Mouse (Mus musculus): ENCODE results near the gene Prcp. TPM values are rescaled to one million over a fixed set of nuclear protein-coding genes. Genes with fewer than 3 reads are reported as not detected.
A peak's percentile ranks its signal among the peaks of the same experiment; 100 is the strongest.

The Prcp gene
- total RNA-seq (2021) = 10 to 100 TPM; 32.0 to 32.1 TPM
- long read RNA-seq, experiment 1, transcript Prcp-201 (9 exons, 2,967 nt) = major isoform, 31 of 34 reads
- long read RNA-seq, experiment 1, partial matches to known transcripts = 1 of 34 reads
- long read RNA-seq, experiment 1, other reads (novel, unspliced or antisense) = 2 of 34 reads
- long read RNA-seq, experiment 2, transcript Prcp-201 (9 exons, 2,967 nt) = major isoform, 36 of 45 reads
- long read RNA-seq, experiment 2, partial matches to known transcripts = 8 of 45 reads
- long read RNA-seq, experiment 2, other reads (novel, unspliced or antisense) = 0 of 45 reads

GRCm38 (mm10) chr7:92874116-92874675, at the start of gene Prcp, which contains the start of gene Ddias:
Gene Prcp (plus strand): TSS chr7:92874470.
Gene Ddias (minus strand): TSS chr7:92874247.
- peak; percentile 88 to 96 for DNase-seq (ENCODE audit: low spot score in 2 of 2)

- no peak for DNase-seq (ENCODE audit: low spot score in 2 of 2)
Measured at GRCm38 (mm10) chr7:92826248-92826647, 48.0 kb upstream of the Prcp start.

GRCm38 (mm10) chr7:92827981-92828380, 46.3 kb upstream of the Prcp start:
- no peak for DNase-seq (ENCODE audit: low spot score in 2 of 2)

- no peak for DNase-seq (ENCODE audit: low spot score in 2 of 2)
Measured at GRCm38 (mm10) chr7:92832395-92832794, 41.9 kb upstream of the Prcp start.

GRCm38 (mm10) chr7:92834391-92834790, 39.9 kb upstream of the Prcp start:
- no peak for DNase-seq (ENCODE audit: low spot score in 2 of 2)

- no peak for DNase-seq (ENCODE audit: low spot score in 2 of 2)
Measured at GRCm38 (mm10) chr7:92836447-92836846, 37.8 kb upstream of the Prcp start.

- DNase-seq (ENCODE audit: low spot score in 2 of 2) = no peak
Measured at GRCm38 (mm10) chr7:92837226-92837625, 37.0 kb upstream of the Prcp start.

GRCm38 (mm10) chr7:92837907-92838306, 36.4 kb upstream of the Prcp start:
- DNase-seq (ENCODE audit: low spot score in 2 of 2) = no peak

- DNase-seq (ENCODE audit: low spot score in 2 of 2) = no peak
Measured at GRCm38 (mm10) chr7:92842254-92842653, 32.0 kb upstream of the Prcp start.

- DNase-seq (ENCODE audit: low spot score in 2 of 2) = no peak
Measured at GRCm38 (mm10) chr7:92848246-92848645, 26.0 kb upstream of the Prcp start.

GRCm38 (mm10) chr7:92866526-92866925, 7.7 kb upstream of the Prcp start:
- DNase-seq (ENCODE audit: low spot score in 2 of 2) = no peak

- no peak for DNase-seq (ENCODE audit: low spot score in 2 of 2)
Measured at GRCm38 (mm10) chr7:92870161-92870560, 4.1 kb upstream of the Prcp start.

GRCm38 (mm10) chr7:92871596-92871995, 2.7 kb upstream of the Prcp start:
- no peak for DNase-seq (ENCODE audit: low spot score in 2 of 2)

- DNase-seq (ENCODE audit: low spot score in 2 of 2) = peak; percentile 50 to 82
Measured at GRCm38 (mm10) chr7:92874761-92875408, 615 bp downstream of the Prcp start.

- DNase-seq (ENCODE audit: low spot score in 2 of 2) = no peak
Measured at GRCm38 (mm10) chr7:92876066-92876465, 1.8 kb downstream of the Prcp start.

GRCm38 (mm10) chr7:92876538-92876937, 2.3 kb downstream of the Prcp start:
- DNase-seq (ENCODE audit: low spot score in 2 of 2) = no peak

- no peak for DNase-seq (ENCODE audit: low spot score in 2 of 2)
Measured at GRCm38 (mm10) chr7:92878575-92879285, 4.5 kb downstream of the Prcp start.

- no peak for DNase-seq (ENCODE audit: low spot score in 2 of 2)
Measured at GRCm38 (mm10) chr7:92883850-92884716, 9.8 kb downstream of the Prcp start.

- DNase-seq (ENCODE audit: low spot score in 2 of 2) = no peak
Measured at GRCm38 (mm10) chr7:92884998-92885660, 10.9 kb downstream of the Prcp start.

- no peak for DNase-seq (ENCODE audit: low spot score in 2 of 2)
Measured at GRCm38 (mm10) chr7:92886801-92887200, 12.5 kb downstream of the Prcp start.
